Mouse (Mus musculus) heart, adult 10 weeks (tissue): ENCODE results near the gene Btf3l4. TPM values are rescaled to one million over a fixed set of nuclear protein-coding genes. Genes with fewer than 3 reads are reported as not detected.

ENCODE experiments used
- polyA plus RNA-seq: library from polyadenylated mRNA; stranded (reverse); fragments of 350-450 nt; fragmentation: Illumina TruSeq; extraction: RNeasy Lipid Tissue Mini Kit (QIAGEN cat#74804); gene quantifications from one replicate; pipeline ENCODE4 v1.2.3, GENCODE M21; 2014; ENCODE audit warnings: low read depth, low replicate concordance

Btf3l4 gene
- 92.1 TPM for polyA plus RNA-seq

DNA sequence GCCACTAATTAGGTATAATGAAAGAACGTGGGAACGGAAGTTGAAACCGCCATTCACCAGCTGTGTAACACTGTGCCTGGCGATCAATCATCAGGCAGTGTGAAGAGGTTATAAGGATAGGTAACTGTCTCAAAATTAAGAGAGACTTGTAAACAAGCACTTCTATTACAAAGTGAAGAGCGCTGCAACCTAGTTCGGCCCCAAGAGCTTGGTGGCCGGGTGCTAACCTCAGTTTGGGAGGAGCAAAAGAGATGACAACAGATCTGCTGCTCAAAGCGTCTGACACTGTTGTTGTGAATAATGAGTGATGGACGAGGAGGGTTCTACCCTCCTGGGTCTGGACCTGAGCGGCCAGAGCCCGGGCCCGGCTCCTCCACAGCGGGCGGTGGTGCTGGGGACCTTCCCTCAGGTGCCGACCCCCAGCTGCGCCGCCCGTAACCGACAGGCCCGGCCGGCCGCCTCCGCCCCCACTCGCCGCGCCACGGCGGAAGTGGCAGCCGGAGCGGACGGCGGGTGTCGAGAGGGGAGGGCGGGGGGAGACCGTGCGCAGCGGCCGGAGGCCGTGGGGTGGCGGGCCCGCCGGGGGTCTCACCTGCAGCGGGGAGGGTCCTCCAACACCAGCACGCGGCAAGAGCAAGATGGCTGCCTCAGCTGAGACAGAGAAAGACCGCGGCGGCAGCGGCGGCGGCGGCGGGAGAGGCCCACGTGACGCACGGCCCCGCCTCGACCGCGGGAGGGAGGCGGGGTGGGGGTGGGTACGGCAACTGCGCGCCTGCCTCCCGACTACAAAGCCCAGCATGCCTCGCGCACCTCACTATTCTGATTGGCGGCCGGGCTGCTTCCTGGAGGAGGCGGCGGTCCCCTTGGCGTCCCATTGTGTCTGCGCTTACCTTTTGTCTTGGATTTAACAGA is at the start of gene Btf3l4:
Btf3l4 (minus strand) TSS at position 699 of the 912 bp plus-strand sequence.

DNA sequence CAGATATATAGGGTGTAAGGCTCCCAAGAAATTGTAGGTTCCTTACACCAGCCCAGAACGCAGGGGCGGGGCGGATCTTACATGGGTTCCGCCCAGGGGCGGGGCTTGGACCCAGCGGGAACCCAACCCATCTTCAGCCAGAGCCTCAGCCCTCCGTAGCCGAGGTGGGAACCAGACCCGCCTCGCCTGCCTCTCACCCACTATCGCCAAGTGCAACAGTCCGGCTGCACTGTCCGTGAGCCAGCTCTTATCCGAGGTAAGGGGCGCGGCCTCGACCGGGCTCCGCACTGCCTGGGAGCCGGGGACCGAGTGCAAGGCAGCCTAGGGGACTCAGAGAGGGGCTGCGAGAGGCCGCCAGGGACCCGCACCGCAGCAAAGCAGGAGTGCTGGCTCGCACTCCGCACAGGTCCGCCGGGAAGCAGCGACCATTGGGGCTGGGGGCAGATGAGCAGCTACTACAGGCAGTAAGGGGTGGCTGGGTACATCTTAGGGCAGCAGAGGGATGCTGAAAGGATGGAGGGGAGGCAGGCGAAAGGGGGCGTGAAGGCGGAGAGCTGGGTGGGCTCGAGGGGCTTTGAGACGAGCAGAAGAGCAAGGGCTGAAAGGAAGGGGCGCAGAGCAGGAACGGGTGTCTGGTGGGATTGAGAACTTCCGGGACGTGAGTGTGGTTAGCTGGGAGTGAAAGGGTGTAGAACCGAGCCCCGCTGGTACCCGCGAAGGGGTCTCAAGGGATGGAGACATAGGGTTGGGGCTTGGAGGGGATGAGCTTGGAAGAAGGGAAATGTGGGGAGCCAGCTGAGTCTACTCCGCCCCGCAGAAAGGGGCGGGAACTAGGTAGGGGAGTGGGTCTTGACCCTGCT is 45.8 kb upstream of the Btf3l4 start, which contains the start of gene Rab3b:
Rab3b (plus strand) TSS at position 101 of the 860 bp plus-strand sequence.

DNA sequence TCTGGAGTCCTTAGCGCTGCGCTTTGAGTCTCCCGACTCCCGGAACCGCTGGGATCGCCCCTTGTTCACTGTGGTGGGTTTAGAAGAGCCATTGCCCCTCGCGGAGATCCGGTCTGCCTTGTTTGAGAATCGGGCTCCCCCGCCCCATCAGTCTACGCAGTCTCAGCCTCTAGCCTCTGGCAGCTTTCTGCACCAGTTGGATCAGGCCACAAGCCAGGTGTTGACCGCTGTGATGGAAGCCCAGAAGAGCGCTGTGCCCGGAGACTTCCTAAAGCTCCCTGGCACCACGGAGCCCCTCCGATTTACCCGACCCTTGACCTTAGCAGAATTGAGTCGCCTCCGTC is 15.1 kb upstream of the Btf3l4 start, which contains the start of gene A730015C16Rik:
A730015C16Rik (minus strand) TSS at position 115 of the 344 bp plus-strand sequence.

DNA sequence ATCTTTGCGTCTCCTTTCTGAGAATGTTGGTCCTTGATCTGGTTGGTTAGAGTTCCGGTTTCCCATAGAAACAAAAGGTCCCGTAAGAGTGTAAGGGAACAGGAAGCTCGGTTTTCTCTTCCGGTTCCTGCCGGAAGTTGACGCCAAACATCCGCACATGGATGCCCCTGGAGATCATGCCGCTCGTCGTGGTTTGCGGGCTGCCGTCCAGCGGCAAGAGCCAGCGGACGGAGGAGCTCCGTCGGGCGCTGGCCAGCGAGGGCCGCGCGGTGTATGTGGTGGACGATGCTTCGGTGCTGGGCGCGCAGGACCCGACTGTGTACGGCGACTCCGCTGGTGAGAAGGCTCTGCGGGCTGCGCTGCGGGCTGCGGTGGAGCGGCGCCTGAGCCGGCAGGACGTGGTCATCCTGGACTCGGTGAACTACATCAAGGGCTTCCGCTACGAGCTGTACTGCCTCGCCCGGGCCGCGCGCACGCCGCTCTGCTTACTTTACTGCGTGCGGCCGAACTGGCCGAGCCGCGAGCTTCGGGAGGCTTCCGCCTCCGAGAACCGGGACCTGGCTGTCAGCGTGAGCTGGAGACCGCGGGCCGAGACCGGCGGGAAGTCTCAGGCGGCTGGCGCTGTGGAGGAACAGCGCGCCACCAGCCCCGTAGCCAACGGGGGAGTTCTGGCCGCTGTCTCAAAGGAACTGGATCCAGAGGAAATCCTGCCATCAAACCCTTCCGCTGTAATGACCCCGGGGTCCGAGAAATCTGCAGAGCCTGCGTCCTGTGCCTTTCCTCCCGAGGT is 14.5 kb upstream of the Btf3l4 start, which contains the start of gene Kti12:
Kti12 (plus strand) TSS at position 71 of the 790 bp plus-strand sequence.

DNA sequence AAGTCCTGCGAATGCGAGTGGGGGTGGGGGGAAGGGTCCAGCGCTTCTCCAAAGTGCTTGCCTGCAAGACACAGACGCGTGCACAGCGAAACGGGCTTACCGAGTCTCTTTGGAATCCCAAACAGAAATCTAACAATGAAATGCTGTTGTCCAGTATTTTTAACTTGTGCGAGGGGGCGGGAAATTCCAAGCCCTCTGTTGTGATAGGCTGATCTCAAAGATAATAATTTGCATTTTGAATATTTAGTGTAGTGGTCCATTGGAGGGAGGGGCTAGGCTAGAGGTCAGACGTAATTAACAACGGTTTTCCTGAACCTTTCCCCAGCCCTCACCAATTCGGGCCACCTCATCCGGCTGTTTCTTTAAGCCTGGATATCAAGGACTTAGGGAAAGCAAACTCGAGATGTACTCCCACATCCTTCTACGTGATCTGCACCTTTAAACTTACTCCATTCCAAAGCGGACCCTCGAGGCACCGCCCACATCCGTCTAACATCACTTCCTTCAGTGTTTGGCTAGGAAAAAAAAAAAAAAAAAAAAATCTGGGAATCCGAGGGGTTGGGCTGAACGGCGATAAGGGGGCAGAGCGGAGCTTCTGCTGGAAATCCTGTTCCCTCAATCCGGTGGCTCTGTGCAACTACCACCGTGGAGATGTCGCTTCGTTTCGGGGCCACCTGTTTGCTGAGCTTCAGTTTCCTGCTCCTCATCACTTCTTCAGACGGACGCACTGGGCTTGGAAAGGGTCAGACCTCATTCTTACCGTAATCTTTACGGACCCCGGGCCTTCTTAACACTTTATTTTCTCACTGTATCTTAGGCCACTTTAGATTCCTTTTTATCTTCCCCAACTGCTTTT is 929 bp upstream of the Btf3l4 start, which contains the start of gene Txndc12:
Txndc12 (plus strand) TSS at position 487 of the 856 bp plus-strand sequence.

DNA sequence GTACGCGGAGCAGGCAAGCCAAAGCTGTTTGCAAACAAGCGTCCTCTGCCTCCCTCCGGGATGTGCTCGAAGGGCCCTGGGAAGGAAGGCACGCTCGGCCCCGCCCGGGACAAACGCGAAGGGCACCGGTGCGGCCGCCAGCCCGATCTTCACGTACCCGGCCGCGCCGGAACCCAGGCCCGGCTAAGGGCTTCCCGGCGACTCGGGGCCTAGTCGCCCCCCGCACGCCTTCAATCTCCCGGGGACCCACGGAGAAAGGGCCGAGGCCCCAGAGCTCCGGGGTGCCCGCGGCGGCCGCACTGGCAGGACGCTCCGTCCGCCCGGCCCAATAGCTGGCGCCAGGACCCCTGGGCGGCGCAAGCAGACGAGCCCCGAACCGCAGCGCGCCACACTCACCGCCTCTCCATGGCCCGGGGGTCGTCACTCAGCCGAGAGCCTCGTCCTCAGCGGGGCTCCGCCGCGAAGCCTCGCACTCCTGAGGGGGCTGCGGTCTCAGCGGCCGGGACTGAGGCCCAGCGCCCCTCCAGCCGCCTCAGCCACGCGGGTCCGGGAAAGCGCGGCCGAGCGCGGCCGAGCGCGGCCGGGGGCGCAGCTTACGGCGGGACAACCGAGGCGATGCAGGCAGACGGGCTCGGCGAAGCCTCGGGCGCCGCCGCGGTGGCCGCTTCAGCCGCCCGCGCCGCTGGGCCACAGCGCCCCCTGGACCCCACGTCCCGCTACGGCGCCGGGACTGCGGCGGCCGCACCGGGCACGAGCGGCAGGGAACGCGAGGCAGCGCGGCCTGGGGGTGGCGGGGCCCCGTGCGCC is 53.2 kb downstream of the Btf3l4 start, which contains the start of gene Zfyve9:
Zfyve9 (minus strand) TSS at position 742 of the 807 bp plus-strand sequence.

Other genes with a start within 250 kb of the Btf3l4 start
- 15.8 TPM for gene Cc2d1b, start 213.7 kb downstream of the Btf3l4 start, polyA plus RNA-seq
- gene 3110021N24Rik, start 114.0 kb downstream of the Btf3l4 start, polyA plus RNA-seq = not detected
- gene Zfyve9, start 52.8 kb downstream of the Btf3l4 start, polyA plus RNA-seq = 21.5 TPM
- gene Txndc12, start 987 bp upstream of the Btf3l4 start, polyA plus RNA-seq = 35.1 TPM
- gene Kti12, start 14.2 kb upstream of the Btf3l4 start, polyA plus RNA-seq = 23.3 TPM
- not detected for gene A730015C16Rik, start 15.0 kb upstream of the Btf3l4 start, polyA plus RNA-seq
- 6.7 TPM for gene Rab3b, start 45.4 kb upstream of the Btf3l4 start, polyA plus RNA-seq
- gene Nrd1, start 167.0 kb upstream of the Btf3l4 start, polyA plus RNA-seq = 142 TPM